Mouse (Mus musculus): ENCODE measurements around the gene Rnf6.

DNA sequence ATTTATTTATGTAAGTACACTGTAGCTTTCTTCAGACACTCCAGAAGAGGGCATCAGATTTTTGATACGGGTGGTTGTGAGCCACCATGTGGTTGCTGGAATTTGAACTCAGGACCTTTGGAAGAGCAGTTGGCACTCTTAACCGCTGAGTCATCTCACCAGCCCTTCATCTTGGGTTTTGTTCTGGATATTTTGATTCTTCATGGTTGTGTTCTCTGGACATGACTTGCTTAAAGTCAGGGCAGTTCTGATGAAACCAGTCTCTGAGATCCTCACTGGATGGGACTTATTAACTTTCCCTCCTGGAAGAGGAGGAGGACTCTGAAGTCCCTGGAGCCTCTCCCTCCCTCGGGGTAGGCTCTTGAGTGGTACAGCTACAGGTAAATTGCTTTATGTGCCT, 19.8 kb upstream of the Rnf6 start:
- no peak for TF ChIP-seq CEBPB (IDR thresholded peaks at IDR 0.05; ENCODE audit: low read depth)
- no peak for TF ChIP-seq CTCF (IDR thresholded peaks at IDR 0.05; ENCODE audit: control insufficient read depth, insufficient read depth, insufficient read length)
- no peak for TF ChIP-seq MYOG (IDR thresholded peaks at IDR 0.05; ENCODE audit: control insufficient read depth, extremely low read depth, insufficient read length)
- no peak for TF ChIP-seq MYOD1 (IDR thresholded peaks at IDR 0.05; ENCODE audit: control insufficient read depth, insufficient read length, low read depth)

Data from C2C12 (cell line).